Mouse (Mus musculus) C2C12 (cell line): Measurements from ENCODE around the gene Rnf149.

Source experiments
- CEBPB ChIP-seq: IDR thresholded peaks from one replicate; pipeline ENCODE4 v1.6.1; 2011; ENCODE audit warnings: low read depth, mild to moderate bottlenecking, control low read depth, moderate library complexity
- CTCF ChIP-seq: IDR thresholded peaks from one replicate; pipeline ENCODE4 v1.5.1; 2011; ENCODE audit not compliant: control insufficient read depth, insufficient read depth, insufficient read length
- FOSL1 ChIP-seq: IDR thresholded peaks from one replicate; pipeline ENCODE4 v1.8.0; 2011; ENCODE audit warnings: mild to moderate bottlenecking, low read length; ENCODE audit not compliant: poor library complexity, insufficient read depth, severe bottlenecking
- MAX ChIP-seq: IDR thresholded peaks from one replicate; pipeline ENCODE4 v1.6.1; 2011; ENCODE audit warnings: mild to moderate bottlenecking, control low read depth
- MYOD1 ChIP-seq: IDR thresholded peaks from one replicate; pipeline ENCODE4 v1.6.1; 2011; ENCODE audit warnings: low read depth; ENCODE audit not compliant: control insufficient read depth, insufficient read length
- USF1 ChIP-seq: IDR thresholded peaks from one replicate; pipeline ENCODE4 v1.6.1; 2011; ENCODE audit warnings: low read depth, mild to moderate bottlenecking, control low read depth, moderate library complexity

DNA sequence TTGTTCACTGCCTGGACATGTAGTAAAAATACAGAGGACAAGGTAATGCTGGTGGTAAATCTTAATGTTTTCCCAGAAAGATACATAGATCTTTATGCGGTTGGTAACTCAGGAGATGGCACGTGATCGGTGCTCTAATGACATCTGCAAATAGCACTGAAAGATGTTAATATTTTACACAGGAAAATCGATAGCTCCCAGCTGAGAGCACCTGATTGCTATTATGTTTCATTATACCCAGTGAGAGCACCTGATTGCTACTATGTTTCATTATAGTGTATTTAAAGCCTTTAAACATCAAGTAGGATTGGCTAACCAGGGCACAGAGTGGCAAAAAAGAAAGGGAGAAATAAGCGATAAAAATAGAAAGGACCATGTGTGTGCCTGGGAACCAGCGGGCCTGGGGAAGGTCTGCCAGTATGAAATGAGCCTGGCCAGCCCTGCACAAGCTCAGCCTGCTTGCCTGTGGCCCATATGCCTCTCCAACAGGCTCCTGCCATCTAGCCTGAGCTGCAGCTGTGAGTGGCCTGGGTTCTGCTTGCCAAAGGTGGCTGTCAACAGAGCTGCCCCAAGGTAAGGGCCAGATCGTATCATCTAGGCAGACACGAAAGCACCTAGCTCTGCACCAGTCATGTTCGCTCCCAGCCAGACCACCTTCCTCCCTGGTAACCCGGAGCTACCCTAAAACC, 61.8 kb downstream of the Rnf149 start:
- no peak for TF ChIP-seq CTCF
- no peak for TF ChIP-seq MYOD1
- no peak for TF ChIP-seq USF1
- no peak for TF ChIP-seq CEBPB
- TF ChIP-seq MAX = no peak
- no peak for TF ChIP-seq FOSL1
